Mouse (Mus musculus): ENCODE measurements around the gene Wwox. TPM values are rescaled to one million over a fixed set of nuclear protein-coding genes. Genes with fewer than 3 reads are reported as not detected.
A peak's percentile ranks its signal among the peaks of the same experiment; 100 is the strongest.

Gene Wwox
- total RNA-seq (2021), result 1 to 10 TPM; 5.3 to 8.7 TPM
- long read RNA-seq, experiment 1, partial matches to known transcripts, result 2 of 8 reads
- long read RNA-seq, experiment 1, other reads (novel, unspliced or antisense), result 6 of 8 reads
- long read RNA-seq, experiment 2, partial matches to known transcripts, result 1 of 4 reads
- long read RNA-seq, experiment 2, other reads (novel, unspliced or antisense), result 3 of 4 reads

GRCm38 (mm10) chr8:114439334-114440204 is at the start of gene Wwox:
Gene Wwox (plus strand): TSS chr8:114439655.
- DNase-seq, result peak; percentile 98

- DNase-seq, result no peak
Observed at GRCm38 (mm10) chr8:114390465-114391254, 48.8 kb upstream of the Wwox start.

GRCm38 (mm10) chr8:114398326-114398725 is 41.1 kb upstream of the Wwox start:
- DNase-seq, result no peak

- DNase-seq, result no peak
Observed at GRCm38 (mm10) chr8:114399273-114399672, 40.2 kb upstream of the Wwox start.

- no peak for DNase-seq
Observed at GRCm38 (mm10) chr8:114401679-114402078, 37.8 kb upstream of the Wwox start.

- no peak for DNase-seq
Observed at GRCm38 (mm10) chr8:114411421-114411820, 28.0 kb upstream of the Wwox start.

GRCm38 (mm10) chr8:114417786-114418185 is 21.7 kb upstream of the Wwox start, which contains the start of gene Clec3a:
Gene Clec3a (plus strand): TSS chr8:114418086.
- DNase-seq, result no peak

GRCm38 (mm10) chr8:114418486-114418885 is 21.0 kb upstream of the Wwox start:
- no peak for DNase-seq

GRCm38 (mm10) chr8:114418904-114419303 is 20.6 kb upstream of the Wwox start:
- DNase-seq, result no peak

- DNase-seq, result no peak
Observed at GRCm38 (mm10) chr8:114421544-114421943, 17.9 kb upstream of the Wwox start.

GRCm38 (mm10) chr8:114438236-114438635 is 1.2 kb upstream of the Wwox start:
- no peak for DNase-seq

- DNase-seq, result no peak
Observed at GRCm38 (mm10) chr8:114440205-114440589, 742 bp downstream of the Wwox start.

- no peak for DNase-seq
Observed at GRCm38 (mm10) chr8:114441616-114442015, 2.2 kb downstream of the Wwox start.

- DNase-seq, result no peak
Observed at GRCm38 (mm10) chr8:114446884-114447283, 7.4 kb downstream of the Wwox start.

- DNase-seq, result no peak
Observed at GRCm38 (mm10) chr8:114452278-114452677, 12.8 kb downstream of the Wwox start.

GRCm38 (mm10) chr8:114452781-114453221 is 13.3 kb downstream of the Wwox start:
- DNase-seq, result peak; percentile 24

GRCm38 (mm10) chr8:114455302-114455701 is 15.8 kb downstream of the Wwox start:
- DNase-seq, result no peak

GRCm38 (mm10) chr8:114455953-114456352 is 16.5 kb downstream of the Wwox start:
- peak; percentile 19 for DNase-seq

- peak; percentile 24 for DNase-seq
Observed at GRCm38 (mm10) chr8:114458113-114458784, 18.8 kb downstream of the Wwox start.

GRCm38 (mm10) chr8:114460600-114460999 is 21.1 kb downstream of the Wwox start:
- no peak for DNase-seq

GRCm38 (mm10) chr8:114462591-114462990 is 23.1 kb downstream of the Wwox start:
- DNase-seq, result no peak

GRCm38 (mm10) chr8:114463305-114463704 is 23.9 kb downstream of the Wwox start:
- DNase-seq, result no peak

All from gastrocnemius, postnatal 25 days (tissue).